9 mouse cellular contexts compared by ENCODE assay signal in genomic region chr11:115374695-115375425, GRCm38 (mm10). TPM values are rescaled to one million over a fixed set of nuclear protein-coding genes. Genes with fewer than 3 reads are reported as not detected.
DNase-seq lines count a peak whose midpoint lies in the region; ATAC-seq lines count a peak whose summit lies in the region.
"Had no signal": no experiment of that assay in that cellular context is flagged by ENCODE, and none has a peak within 500 bp of the region (broad histone marks: within the 10 kb centered on the region; RNA-seq: fewer than 3 reads in every experiment).

No protein-coding gene starts in this region.

- no peak overlapping the region for H3K4me2 ChIP-seq in hindbrain, embryonic 11.5 days (replicated peaks; ENCODE audit: low read depth, low read length)
- H3K4me2 ChIP-seq in midbrain, embryonic 11.5 days = peak overlapping the region; percentile 73

- no peak overlapping the region for H3K27ac ChIP-seq in heart, embryonic 10.5 days
- H3K27ac ChIP-seq in brown adipose tissue, adult 24 weeks (replicated peaks; ENCODE audit: low read depth, low read length) = no peak overlapping the region
- no peak overlapping the region for H3K27ac ChIP-seq in hindbrain, embryonic 11.5 days (ENCODE audit: low read depth, low read length)
- no peak overlapping the region for H3K27ac ChIP-seq in midbrain, embryonic 11.5 days (ENCODE audit: low read depth, low read length)

- intact Hi-C loops in heart, postnatal 14 days (cut with DNase I) = no loop called here

- peaks cover 74% of the 10 kb centered on the region for H3K27me3 ChIP-seq in heart, embryonic 10.5 days (ENCODE audit: insufficient read depth, poor library complexity, severe bottlenecking)
- peaks cover 5% of the 10 kb centered on the region for H3K27me3 ChIP-seq in hindbrain, embryonic 11.5 days (ENCODE audit: control insufficient read depth, insufficient read depth, low read length)
- H3K27me3 ChIP-seq in midbrain, embryonic 11.5 days (ENCODE audit: control insufficient read depth, insufficient read depth, low read length) = peaks cover 3% of the 10 kb centered on the region; the same call in 1 of the 2 replicates

- DNase-seq in heart, embryonic 10.5 days (ENCODE audit: low spot score) = no peak
- no peak for DNase-seq in heart, postnatal 14 days
- DNase-seq in hindbrain, embryonic 11.5 days (ENCODE audit: low spot score) = no peak
- no peak for DNase-seq in midbrain, embryonic 11.5 days (ENCODE audit: low spot score, missing footprints)
- no peak for DNase-seq in thymus, adult 18-20 months
- no peak for DNase-seq in embryo, embryonic 10 days (ENCODE audit: low spot score)

- H3K9me3 ChIP-seq in heart, embryonic 10.5 days = 0 out of 2 replicates have a peak, but pooled peaks cover 4% of the 10 kb centered on the region
- peaks cover 2% of the 10 kb centered on the region; the same call in 1 of the 2 replicates for H3K9me3 ChIP-seq in hindbrain, embryonic 11.5 days (ENCODE audit: control insufficient read depth, low read length)
- no peaks in the 10 kb centered on the region for H3K9me3 ChIP-seq in midbrain, embryonic 11.5 days (ENCODE audit: control insufficient read depth, low read length)

- H3K36me3 ChIP-seq in heart, embryonic 10.5 days = no peaks in the 10 kb centered on the region
- H3K36me3 ChIP-seq in hindbrain, embryonic 11.5 days (ENCODE audit: control insufficient read depth, insufficient read depth, low read length) = no peaks in the 10 kb centered on the region
- no peaks in the 10 kb centered on the region for H3K36me3 ChIP-seq in midbrain, embryonic 11.5 days (ENCODE audit: control insufficient read depth, insufficient read depth, low read length)

- 0 out of 2 replicates have a peak overlapping the region, but pooled peaks have one; percentile 61 for H3K4me3 ChIP-seq in heart, embryonic 10.5 days
- peak overlapping the region; percentile 46; the same call in 1 of the 2 replicates for H3K4me3 ChIP-seq in brown adipose tissue, adult 24 weeks (ENCODE audit: insufficient read depth, low read depth, low read length)
- no peak overlapping the region for H3K4me3 ChIP-seq in hindbrain, embryonic 11.5 days (ENCODE audit: low read depth, low read length)
- no peak overlapping the region; the same call in 1 of the 2 replicates for H3K4me3 ChIP-seq in midbrain, embryonic 11.5 days (ENCODE audit: low read depth, low read length)
- H3K4me3 ChIP-seq: erythroblast, embryonic 14.5 days had no signal

- H3K9ac ChIP-seq in hindbrain, embryonic 11.5 days (ENCODE audit: low read depth, low read length) = peak overlapping the region; percentile 52; the same call in 1 of the 2 replicates
- peak overlapping the region; percentile 67 for H3K9ac ChIP-seq in midbrain, embryonic 11.5 days (ENCODE audit: low read length)

- peaks cover 11% of the 10 kb centered on the region for H3K4me1 ChIP-seq in heart, embryonic 10.5 days
- 0 out of 2 replicates have a peak, but pooled peaks cover 4% of the 10 kb centered on the region for H3K4me1 ChIP-seq in brown adipose tissue, adult 24 weeks (ENCODE audit: control insufficient read depth, insufficient read depth, insufficient read length, low read length)
- H3K4me1 ChIP-seq in hindbrain, embryonic 11.5 days (replicated peaks; ENCODE audit: control insufficient read depth, insufficient read depth, low read length) = no peaks in the 10 kb centered on the region
- peaks cover 8% of the 10 kb centered on the region for H3K4me1 ChIP-seq in midbrain, embryonic 11.5 days (ENCODE audit: control insufficient read depth, insufficient read depth, low read length)

- no peak for ATAC-seq in hindbrain, embryonic 11.5 days (ENCODE audit: low FRiP score)
- no peak for ATAC-seq in midbrain, embryonic 11.5 days (ENCODE audit: low FRiP score)
- ATAC-seq in megakaryocyte progenitor cell, adult 5-6 weeks (replicated peaks; ENCODE audit: poor library complexity) = no peak

- WGBS in heart, embryonic 10.5 days = 55% methylated on average over 12 of the region's 12 CpGs
- WGBS in hindbrain, embryonic 11.5 days = 69% methylated on average over 12 of the region's 12 CpGs
- WGBS in midbrain, embryonic 11.5 days = 69% methylated on average over 12 of the region's 12 CpGs

RNA-seq across cellular contexts. Expression of gene Cdr2l, which starts 6.9 kb away (rescaled TPM):
- 8.2 and 11.3 TPM in 2 replicates for polyA plus RNA-seq in heart, embryonic 10.5 days (2016; fragmentation: Nextera tagmentation; extraction: Ambion mirVana)
- total RNA-seq in heart, postnatal 14 days (2021) = 1 to 10 TPM; 8.7 to 9.9 TPM
- 1.9 and 2.1 TPM in 2 replicates for polyA plus RNA-seq in brown adipose tissue, adult 24 weeks (2012; ENCODE audit: insufficient read depth, insufficient read length, missing spikeins)
- 19.0 and 20.0 TPM in 2 replicates for polyA plus RNA-seq in hindbrain, embryonic 11.5 days (2014; fragmentation: Nextera tagmentation; extraction: Ambion mirVana)
- 20.6 and 20.9 TPM in 2 replicates for polyA plus RNA-seq in midbrain, embryonic 11.5 days (2014; fragmentation: Nextera tagmentation; extraction: Ambion mirVana)
- total RNA-seq in megakaryocyte progenitor cell, adult 5-6 weeks (2015) = 0.20 and 0.42 TPM in 2 replicates
- 0.08 and 0.34 TPM in 2 replicates for total RNA-seq in megakaryocyte progenitor cell, adult 5-6 weeks (2017)

RNA-seq across cellular contexts. Expression of gene Hid1, which starts 7.3 kb away (rescaled TPM):
- polyA plus RNA-seq in heart, embryonic 10.5 days (2016; fragmentation: Nextera tagmentation; extraction: Ambion mirVana) = 5.5 and 8.6 TPM in 2 replicates
- total RNA-seq in heart, postnatal 14 days (2021) = 1 to 10 TPM; 5.2 to 6.6 TPM
- polyA plus RNA-seq in brown adipose tissue, adult 24 weeks (2012; ENCODE audit: insufficient read depth, insufficient read length, missing spikeins) = 0.83 and 2.7 TPM in 2 replicates
- polyA plus RNA-seq in hindbrain, embryonic 11.5 days (2014; fragmentation: Nextera tagmentation; extraction: Ambion mirVana) = 10.9 and 15.3 TPM in 2 replicates
- 17.8 and 18.3 TPM in 2 replicates for polyA plus RNA-seq in midbrain, embryonic 11.5 days (2014; fragmentation: Nextera tagmentation; extraction: Ambion mirVana)
- total RNA-seq in megakaryocyte progenitor cell, adult 5-6 weeks (2015) = 0.52 and 0.81 TPM in 2 replicates
- 0.10 TPM in 1 of 2 replicates, not detected in the other for total RNA-seq in megakaryocyte progenitor cell, adult 5-6 weeks (2017)
- polyA plus RNA-seq: erythroblast, embryonic 14.5 days had no signal

RNA-seq across cellular contexts. Expression of gene Mrpl58, which starts 28.7 kb away (rescaled TPM):
- 184 and 202 TPM in 2 replicates for polyA plus RNA-seq in heart, embryonic 10.5 days (2016; fragmentation: Nextera tagmentation; extraction: Ambion mirVana)
- total RNA-seq in heart, postnatal 14 days (2021) = 100 to 1,000 TPM; 128 to 140 TPM
- polyA plus RNA-seq in brown adipose tissue, adult 24 weeks (2012; ENCODE audit: insufficient read depth, insufficient read length, missing spikeins) = 129 and 138 TPM in 2 replicates
- polyA plus RNA-seq in hindbrain, embryonic 11.5 days (2014; fragmentation: Nextera tagmentation; extraction: Ambion mirVana) = 226 and 243 TPM in 2 replicates
- 268 and 278 TPM in 2 replicates for polyA plus RNA-seq in midbrain, embryonic 11.5 days (2014; fragmentation: Nextera tagmentation; extraction: Ambion mirVana)
- 83.4 and 98.3 TPM in 2 replicates for total RNA-seq in megakaryocyte progenitor cell, adult 5-6 weeks (2015)
- 81.1 and 96.4 TPM in 2 replicates for total RNA-seq in megakaryocyte progenitor cell, adult 5-6 weeks (2017)

RNA-seq across cellular contexts. Expression of gene Otop3, which starts 40.3 kb away (rescaled TPM):
- 0.05 TPM in 1 of 2 replicates, not detected in the other for polyA plus RNA-seq in heart, embryonic 10.5 days (2016; fragmentation: Nextera tagmentation; extraction: Ambion mirVana)
- not detected for total RNA-seq in heart, postnatal 14 days (2021)
- polyA plus RNA-seq in brown adipose tissue, adult 24 weeks (2012; ENCODE audit: insufficient read depth, insufficient read length, missing spikeins) = not detected in 2 replicates
- polyA plus RNA-seq in hindbrain, embryonic 11.5 days (2014; fragmentation: Nextera tagmentation; extraction: Ambion mirVana) = 0.15 and 0.20 TPM in 2 replicates
- 0.18 and 0.34 TPM in 2 replicates for polyA plus RNA-seq in midbrain, embryonic 11.5 days (2014; fragmentation: Nextera tagmentation; extraction: Ambion mirVana)
- total RNA-seq in megakaryocyte progenitor cell, adult 5-6 weeks (2015) = not detected in 2 replicates
- not detected in 2 replicates for total RNA-seq in megakaryocyte progenitor cell, adult 5-6 weeks (2017)
- polyA plus RNA-seq: erythroblast, embryonic 14.5 days had no signal

RNA-seq across cellular contexts. Expression of gene Atp5h, which starts 44.9 kb away (rescaled TPM):
- polyA plus RNA-seq in heart, embryonic 10.5 days (2016; fragmentation: Nextera tagmentation; extraction: Ambion mirVana) = 1,131 and 1,417 TPM in 2 replicates
- 1,000 to 10,000 TPM; 2,066 to 2,137 TPM for total RNA-seq in heart, postnatal 14 days (2021)
- 2,910 and 3,016 TPM in 2 replicates for polyA plus RNA-seq in brown adipose tissue, adult 24 weeks (2012; ENCODE audit: insufficient read depth, insufficient read length, missing spikeins)
- 899 and 905 TPM in 2 replicates for polyA plus RNA-seq in hindbrain, embryonic 11.5 days (2014; fragmentation: Nextera tagmentation; extraction: Ambion mirVana)
- 886 and 917 TPM in 2 replicates for polyA plus RNA-seq in midbrain, embryonic 11.5 days (2014; fragmentation: Nextera tagmentation; extraction: Ambion mirVana)
- total RNA-seq in megakaryocyte progenitor cell, adult 5-6 weeks (2015) = 703 and 731 TPM in 2 replicates
- total RNA-seq in megakaryocyte progenitor cell, adult 5-6 weeks (2017) = 770 and 871 TPM in 2 replicates

Comparison
In these comparisons a context has a peak if more than half of its experiments do, and no peak if none do; other contexts are left out.
1. H3K4me3 ChIP-seq: peak in heart, embryonic 10.5 days (single experiment) and brown adipose tissue, adult 24 weeks (single experiment); none in hindbrain, embryonic 11.5 days (single experiment) and midbrain, embryonic 11.5 days (single experiment).